Mouse (Mus musculus): ENCODE data around the gene Slc24a1. TPM values are rescaled to one million over a fixed set of nuclear protein-coding genes. Genes with fewer than 3 reads are reported as not detected.

Slc24a1 gene
- polyA plus RNA-seq, 1 experiment from 2014 or later, result 0.05 TPM

DNA sequence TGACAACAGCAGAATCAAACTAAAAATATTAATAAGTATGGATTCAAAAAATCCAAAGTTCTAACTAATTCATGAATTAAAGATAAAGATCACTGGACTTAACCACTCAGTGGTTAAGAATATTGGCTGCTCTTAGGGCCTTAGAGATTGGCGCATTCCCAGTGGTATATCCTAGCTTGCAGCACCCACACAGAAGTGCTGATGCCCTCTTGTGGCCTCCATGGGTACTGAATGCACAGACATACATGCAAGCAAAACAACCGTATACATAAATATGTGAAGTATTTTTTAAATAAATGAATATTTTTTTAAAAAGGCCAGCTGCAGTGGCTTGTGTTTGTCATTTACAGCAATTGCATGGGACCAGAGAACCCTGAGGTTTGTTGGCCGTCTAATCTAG lies 48.0 kb downstream of the Slc24a1 start:
- no peak overlapping the region for H3K9ac ChIP-seq
- ATAC-seq (ENCODE audit: low FRiP score), result no peak
- H3K4me1 ChIP-seq, result no peaks in the 10 kb centered on the region
- no peaks in the 10 kb centered on the region for H3K27me3 ChIP-seq
- no peak overlapping the region for H3K4me3 ChIP-seq
- H3K4me2 ChIP-seq (replicated peaks), result no peak overlapping the region
- WGBS, result 74% methylated on average over 3 of the region's 3 CpGs
- no peaks in the 10 kb centered on the region for H3K9me3 ChIP-seq (replicated peaks)
- peaks cover 27% of the 10 kb centered on the region for H3K36me3 ChIP-seq
- no peak overlapping the region for H3K27ac ChIP-seq

DNA sequence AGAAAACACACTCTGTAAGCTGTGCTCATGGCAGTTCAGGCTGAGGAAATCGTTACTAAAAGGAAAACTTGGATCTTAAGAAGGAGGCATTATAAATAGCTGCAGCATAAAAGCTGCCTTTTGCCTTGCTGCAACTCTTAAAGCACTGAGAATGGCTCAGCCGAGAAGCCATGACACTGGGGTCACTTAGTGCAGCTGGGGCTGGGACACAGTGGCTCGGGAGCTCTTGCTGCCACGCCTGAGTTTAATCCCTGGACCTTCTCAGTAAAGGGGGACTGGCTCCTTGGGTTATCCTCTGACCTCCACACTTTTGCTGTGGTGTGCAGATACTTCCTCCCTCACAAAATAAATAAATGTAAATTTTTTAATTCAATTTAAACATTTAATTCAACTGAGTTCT lies 48.5 kb downstream of the Slc24a1 start:
- Histone ChIP-seq H3K36me3 (peaks cover 30% of the 10 kb centered on the region), H3K9ac (no peak overlapping the region), H3K4me2 (replicated peaks) (no peak overlapping the region), H3K27ac (no peak overlapping the region), H3K27me3 (no peaks in the 10 kb centered on the region), H3K4me3 (no peak overlapping the region), H3K4me1 (no peaks in the 10 kb centered on the region), H3K9me3 (replicated peaks) (no peaks in the 10 kb centered on the region)
- 53% methylated on average over 4 of the region's 4 CpGs for WGBS
- no peak for ATAC-seq (ENCODE audit: low FRiP score)

DNA sequence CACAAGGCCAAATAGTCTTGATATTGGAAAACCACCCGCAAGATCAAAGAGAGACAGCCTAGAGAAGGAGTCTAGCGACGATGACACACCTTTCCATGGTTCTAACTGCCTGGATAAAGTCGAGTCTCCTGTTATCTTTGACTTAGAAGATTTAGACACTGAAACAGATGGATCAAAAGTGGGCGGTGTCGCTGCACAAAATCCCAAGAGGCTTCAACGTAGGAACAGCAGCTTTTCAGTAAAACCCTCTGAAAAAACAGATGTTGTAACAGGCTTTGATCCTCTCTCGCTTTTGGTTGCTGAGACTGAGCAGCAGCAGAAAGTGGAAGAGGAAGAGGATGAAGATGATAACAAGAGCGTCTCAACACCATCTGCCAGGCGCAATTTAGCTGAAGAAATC lies 54.8 kb downstream of the Slc24a1 start:
- Histone ChIP-seq H3K27me3 (no peaks in the 10 kb centered on the region), H3K4me2 (replicated peaks) (no peak overlapping the region), H3K4me3 (no peak overlapping the region), H3K36me3 (peaks cover 39% of the 10 kb centered on the region), H3K27ac (no peak overlapping the region), H3K4me1 (no peaks in the 10 kb centered on the region), H3K9ac (no peak overlapping the region), H3K9me3 (replicated peaks) (no peaks in the 10 kb centered on the region)
- 86% methylated on average over 10 of the region's 10 CpGs for WGBS
- no peak for ATAC-seq (ENCODE audit: low FRiP score)

DNA sequence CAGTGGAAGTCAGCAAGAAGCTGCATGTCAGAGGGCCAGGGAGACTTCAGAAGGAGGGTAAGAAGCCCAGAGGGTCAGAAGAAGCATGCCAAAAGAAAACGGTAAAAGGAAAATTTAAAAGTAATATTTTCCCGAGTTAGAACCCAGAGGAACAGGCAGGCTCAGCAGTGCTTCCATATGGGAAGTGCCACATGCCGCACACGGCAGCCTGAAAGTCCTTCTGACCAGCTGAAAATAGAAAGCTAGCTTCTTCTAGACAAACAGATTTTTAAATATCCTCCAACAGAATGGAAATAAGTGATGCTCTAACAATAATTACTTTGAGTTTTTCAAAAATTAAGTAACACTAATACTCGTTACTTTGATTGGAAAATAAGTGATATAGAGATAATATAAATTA lies 65.4 kb downstream of the Slc24a1 start:
- Histone ChIP-seq H3K9me3 (replicated peaks) (no peaks in the 10 kb centered on the region), H3K4me3 (no peak overlapping the region), H3K9ac (no peak overlapping the region), H3K27me3 (no peaks in the 10 kb centered on the region), H3K36me3 (peaks cover 8% of the 10 kb centered on the region; the same call in 1 of the 2 replicates), H3K4me1 (no peaks in the 10 kb centered on the region), H3K4me2 (replicated peaks) (no peak overlapping the region), H3K27ac (no peak overlapping the region)
- WGBS, result 90% methylated on average over 5 of the region's 5 CpGs
- ATAC-seq (ENCODE audit: low FRiP score), result no peak

Small RNAs within 50 kb of the gene (microRNA-seq; reads per million reads assigned to microRNA genes)
- gene Gm25640, result not detected

Other genes with a start within 250 kb of the Slc24a1 start
- 297 and 307 TPM in 2 replicates for gene Rab11a, start 213.8 kb downstream of the Slc24a1 start, polyA plus RNA-seq (2016; fragmentation: Nextera tagmentation; extraction: Ambion mirVana)
- gene Dennd4a, start 140.3 kb downstream of the Slc24a1 start, polyA plus RNA-seq (2016; fragmentation: Nextera tagmentation; extraction: Ambion mirVana), result 10.3 and 12.8 TPM in 2 replicates
- gene Ints14, start 9.3 kb upstream of the Slc24a1 start, polyA plus RNA-seq (2016; fragmentation: Nextera tagmentation; extraction: Ambion mirVana), result 49.6 and 58.6 TPM in 2 replicates
- gene Hacd3, start 70.1 kb upstream of the Slc24a1 start, polyA plus RNA-seq (2016; fragmentation: Nextera tagmentation; extraction: Ambion mirVana), result 152 TPM in 2 replicates
- 56.8 and 59.2 TPM in 2 replicates for gene Dpp8, start 80.8 kb upstream of the Slc24a1 start, polyA plus RNA-seq (2016; fragmentation: Nextera tagmentation; extraction: Ambion mirVana)
- gene Igdcc4, start 149.9 kb upstream of the Slc24a1 start, polyA plus RNA-seq (2016; fragmentation: Nextera tagmentation; extraction: Ambion mirVana), result 14.5 and 17.0 TPM in 2 replicates
- gene Igdcc3, start 189.6 kb upstream of the Slc24a1 start, polyA plus RNA-seq (2016; fragmentation: Nextera tagmentation; extraction: Ambion mirVana), result 30.9 and 34.4 TPM in 2 replicates
- gene Parp16, start 243.7 kb upstream of the Slc24a1 start, polyA plus RNA-seq (2016; fragmentation: Nextera tagmentation; extraction: Ambion mirVana), result 5.8 and 6.4 TPM in 2 replicates